Mouse (Mus musculus) forebrain, postnatal 0 days (tissue): ENCODE measurements around the gene Dnajc14. TPM values are rescaled to one million over a fixed set of nuclear protein-coding genes. Genes with fewer than 3 reads are reported as not detected.
"Not testable (repeated sequence)": the region's sequence is repeated elsewhere in the genome, so short reads cannot be mapped to it uniquely, and the experiment has no call there.

Experiments
- ATAC-seq: fragments of 200-750 bp; cut with Nextera tagmentation; 2 replicates; pipeline ENCODE4 v1.8.0; 2017; ENCODE audit warnings: mild to moderate bottlenecking, moderate library complexity
- DNase-seq: peaks from one replicate; pipeline ENCODE4 v3.0.0-alpha.2; 2015
- H3K27ac ChIP-seq: fragments of 300-500 bp; sonication (generic); 2 replicates; pipeline ENCODE4 v1.5.1; 2014; ENCODE audit warnings: low read depth, mild to moderate bottlenecking, antibody characterized with exemption, low read length, moderate library complexity, mixed read lengths
- H3K27me3 ChIP-seq: fragments of 300-500 bp; sonication (generic); 2 replicates; pipeline ENCODE4 v1.6.1; 2014; ENCODE audit warnings: mild to moderate bottlenecking, low read length, mixed read lengths; ENCODE audit not compliant: insufficient read depth
- H3K36me3 ChIP-seq: fragments of 300-500 bp; sonication (generic); 2 replicates; pipeline ENCODE4 v1.6.1; 2014; ENCODE audit warnings: mild to moderate bottlenecking, moderate library complexity; ENCODE audit not compliant: insufficient read depth
- H3K4me1 ChIP-seq: fragments of 300-500 bp; sonication (generic); 2 replicates; pipeline ENCODE4 v1.6.1; 2014; ENCODE audit warnings: antibody characterized with exemption; ENCODE audit not compliant: insufficient read depth
- H3K4me2 ChIP-seq: fragments of 300-500 bp; sonication (generic); 2 replicates; pipeline ENCODE4 v1.6.1; 2014; ENCODE audit warnings: low read depth, mild to moderate bottlenecking, moderate library complexity
- H3K4me3 ChIP-seq: fragments of 300-500 bp; sonication (generic); 2 replicates; pipeline ENCODE4 v1.5.1; 2014; ENCODE audit warnings: low read depth, low read length, mixed read lengths
- H3K9ac ChIP-seq: fragments of 300-500 bp; sonication (generic); 2 replicates; pipeline ENCODE4 v1.6.1; 2014; ENCODE audit warnings: mild to moderate bottlenecking
- H3K9me3 ChIP-seq: fragments of 300-500 bp; sonication (generic); 2 replicates; pipeline ENCODE4 v1.6.1; 2016; ENCODE audit warnings: low read length
- CTCF ChIP-seq: sonication (generic); IDR thresholded peaks from 2 replicates; pipeline ENCODE4 v1.5.1; 2016; ENCODE audit warnings: antibody characterized with exemption, control low read depth, low read depth
- WGBS: fragments of 180-500 bp; shearing (Covaris S2); extraction: QIAGEN DNeasy Blood & Tissue Kit; methylation state at CpG from one replicate; pipeline ENCODE4 v1.1.7; 2014; 5-methylcytosine and 5-hydroxymethylcytosine counted together
- polyA plus RNA-seq: library from polyadenylated mRNA; unstranded; fragments of >200 nt; fragmentation: Nextera tagmentation; extraction: Ambion mirVana; gene quantifications from 2 replicates; pipeline ENCODE4 v1.2.1, GENCODE M21; 2015
- total RNA-seq: library from RNA; depleted of rRNA; stranded (reverse); fragments of >200 nt; gene quantifications from 2 replicates; pipeline ENCODE4 v1.2.3, GENCODE M21; 2014

Dnajc14 gene
- total and polyA plus RNA-seq, 2 experiments from 2014 or later = 38.2 to 45.7 TPM

GRCm38 (mm10) chr10:128817033-128817432, 13.2 kb downstream of the Dnajc14 start, which contains the start of gene Sarnp:
Gene Sarnp (plus strand): TSS chr10:128817333.
- no peak within 1 kb of the TSS for H3K4me2 ChIP-seq
- H3K27me3 ChIP-seq = no peaks in the 10 kb centered on the region
- H3K9me3 ChIP-seq = no peaks in the 10 kb centered on the region
- H3K36me3 ChIP-seq = peaks cover 57% of the 10 kb centered on the region
- no peak within 1 kb of the TSS for H3K9ac ChIP-seq
- peaks cover 4% of the 10 kb centered on the region; the same call in 1 of the 2 replicates for H3K4me1 ChIP-seq
- H3K27ac ChIP-seq = no peak within 1 kb of the TSS
- no peak within 1 kb of the TSS for H3K4me3 ChIP-seq
- WGBS = 91% methylated on average over 13 of the region's 13 CpGs
- ATAC-seq (no peak), DNase-seq (no peak)
- TF ChIP-seq CTCF = no peak

GRCm38 (mm10) chr10:128820217-128820616, 16.4 kb downstream of the Dnajc14 start:
- Histone ChIP-seq H3K4me2 (no peak overlapping the region), H3K27me3 (no peaks in the 10 kb centered on the region), H3K36me3 (peaks cover 42% of the 10 kb centered on the region), H3K9me3 (no peaks in the 10 kb centered on the region), H3K4me3 (no peak overlapping the region), H3K27ac (no peak overlapping the region), H3K9ac (no peak overlapping the region), H3K4me1 (peaks cover 12% of the 10 kb centered on the region)
- DNase-seq (no peak), ATAC-seq (no peak)
- TF ChIP-seq CTCF = no peak
- 77% methylated on average over 4 of the region's 4 CpGs for WGBS

- H3K4me2 ChIP-seq = peak within 1 kb of the TSS; percentile 74
- H3K27ac ChIP-seq = peak within 1 kb of the TSS; percentile 60; the same call in 1 of the 2 replicates
- peak; percentile 38 for TF ChIP-seq CTCF
- peaks cover 33% of the 10 kb centered on the region for H3K36me3 ChIP-seq
- peak within 1 kb of the TSS; percentile 94 for H3K4me3 ChIP-seq
- no peaks in the 10 kb centered on the region for H3K9me3 ChIP-seq
- peak within 1 kb of the TSS; percentile 70 for H3K9ac ChIP-seq
- H3K4me1 ChIP-seq = peaks cover 12% of the 10 kb centered on the region
- WGBS = under 1% methylated on average over 46 of the region's 46 CpGs
- peak; percentile 100 for ATAC-seq
- peak; percentile 100 for DNase-seq
- no peaks in the 10 kb centered on the region for H3K27me3 ChIP-seq
These were observed 17.6 kb downstream of the Dnajc14 start, which contains the start of gene Ormdl2 for GRCm38 (mm10) chr10:128821358-128822056. Gene Ormdl2 (minus strand): TSS chr10:128821645.

- Histone ChIP-seq H3K4me2 (peak overlapping the region; percentile 74), H3K36me3 (peaks cover 27% of the 10 kb centered on the region), H3K4me3 (peak overlapping the region; percentile 94), H3K4me1 (peaks cover 12% of the 10 kb centered on the region), H3K9ac (peak overlapping the region; percentile 70), H3K27ac (peak overlapping the region; percentile 60; the same call in 1 of the 2 replicates), H3K27me3 (no peaks in the 10 kb centered on the region), H3K9me3 (no peaks in the 10 kb centered on the region)
- 5% methylated on average over 13 of the region's 13 CpGs for WGBS
- DNase-seq (no peak), ATAC-seq (no peak)
- no peak for TF ChIP-seq CTCF
These were observed 18.3 kb downstream of the Dnajc14 start for GRCm38 (mm10) chr10:128822135-128822534.

GRCm38 (mm10) chr10:128823087-128823486, 19.2 kb downstream of the Dnajc14 start:
- not testable (repeated sequence) for H3K27ac ChIP-seq, H3K9ac ChIP-seq, DNase-seq, ATAC-seq, H3K4me3 ChIP-seq, H3K27me3 ChIP-seq, H3K9me3 ChIP-seq
- Histone ChIP-seq H3K4me2 (peak overlapping the region; percentile 74; the same call in 1 of the 2 replicates), H3K4me1 (peaks cover 12% of the 10 kb centered on the region), H3K36me3 (peaks cover 18% of the 10 kb centered on the region)
- 82% methylated on average over 4 of the region's 4 CpGs for WGBS

- H3K27ac ChIP-seq = no peak overlapping the region
- peaks cover 12% of the 10 kb centered on the region for H3K4me1 ChIP-seq
- ATAC-seq (no peak), DNase-seq (no peak)
- no peaks in the 10 kb centered on the region for H3K9me3 ChIP-seq
- no peaks in the 10 kb centered on the region for H3K27me3 ChIP-seq
- H3K36me3 ChIP-seq = peaks cover 13% of the 10 kb centered on the region
- no peak overlapping the region for H3K9ac ChIP-seq
- 98% methylated on average over 9 of the region's 9 CpGs for WGBS
- H3K4me2 ChIP-seq = no peak overlapping the region
- H3K4me3 ChIP-seq = no peak overlapping the region
- no peak for TF ChIP-seq CTCF
These were observed 20.0 kb downstream of the Dnajc14 start for GRCm38 (mm10) chr10:128823821-128824220.

- no peaks in the 10 kb centered on the region for H3K27me3 ChIP-seq
- H3K4me3 ChIP-seq = no peak overlapping the region
- ATAC-seq = no peak
- peaks cover 35% of the 10 kb centered on the region for H3K36me3 ChIP-seq
- no peak overlapping the region for H3K4me2 ChIP-seq
- H3K27ac ChIP-seq = no peak overlapping the region
- no peaks in the 10 kb centered on the region for H3K4me1 ChIP-seq
- no peaks in the 10 kb centered on the region for H3K9me3 ChIP-seq
- no peak overlapping the region for H3K9ac ChIP-seq
- no peak for TF ChIP-seq CTCF
- DNase-seq = no peak
These were observed 33.5 kb downstream of the Dnajc14 start for GRCm38 (mm10) chr10:128837400-128837799.
